Mouse (Mus musculus): ENCODE data around the gene Kcnh8. TPM values are rescaled to one million over a fixed set of nuclear protein-coding genes. Genes with fewer than 3 reads are reported as not detected.

Kcnh8 gene
- 1.9 TPM in 2 replicates for polyA plus RNA-seq (2014; fragmentation: Nextera tagmentation; extraction: Ambion mirVana)

DNA sequence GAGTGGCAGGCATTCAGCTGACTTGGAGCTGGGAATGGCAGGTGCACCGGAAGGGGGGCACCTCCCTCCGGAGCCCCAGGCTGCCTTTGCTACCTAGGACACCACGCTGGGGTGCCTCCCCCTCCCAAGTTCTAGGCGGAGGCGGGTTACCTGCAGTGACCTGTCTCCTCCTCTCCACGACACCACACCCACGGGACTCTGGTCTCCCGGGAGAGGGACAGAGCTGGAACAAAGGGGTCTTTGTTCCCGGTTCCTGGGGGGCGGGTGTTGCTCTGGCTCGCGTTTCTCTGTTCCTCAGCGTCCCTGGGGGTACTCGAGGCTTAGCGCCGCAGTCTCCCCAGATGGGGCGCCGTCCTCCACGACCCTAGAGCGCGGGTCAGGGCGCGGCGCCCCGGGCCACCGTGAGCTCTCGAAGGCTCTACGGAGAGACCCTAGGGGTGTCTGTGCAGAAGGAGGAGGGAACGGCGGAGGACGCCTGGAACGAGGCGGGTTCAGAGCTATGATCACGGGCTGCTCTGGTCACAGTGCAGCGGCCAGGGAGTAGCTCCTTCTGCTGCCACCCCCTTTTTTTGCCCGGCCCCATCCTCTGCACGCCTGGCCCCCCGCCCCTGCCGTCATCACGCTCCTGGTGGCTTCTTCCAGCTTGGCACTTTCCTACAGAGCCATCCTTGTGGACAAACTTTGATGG is at the start of gene Kcnh8:
Kcnh8 (plus strand) TSS at position 617 of the 688 bp plus-strand sequence.
- under 1% methylated on average over 40 of the region's 40 CpGs for WGBS
- no peaks in the 10 kb centered on the region for H3K4me1 ChIP-seq (ENCODE audit: control insufficient read depth, insufficient read depth, low read length)

DNA sequence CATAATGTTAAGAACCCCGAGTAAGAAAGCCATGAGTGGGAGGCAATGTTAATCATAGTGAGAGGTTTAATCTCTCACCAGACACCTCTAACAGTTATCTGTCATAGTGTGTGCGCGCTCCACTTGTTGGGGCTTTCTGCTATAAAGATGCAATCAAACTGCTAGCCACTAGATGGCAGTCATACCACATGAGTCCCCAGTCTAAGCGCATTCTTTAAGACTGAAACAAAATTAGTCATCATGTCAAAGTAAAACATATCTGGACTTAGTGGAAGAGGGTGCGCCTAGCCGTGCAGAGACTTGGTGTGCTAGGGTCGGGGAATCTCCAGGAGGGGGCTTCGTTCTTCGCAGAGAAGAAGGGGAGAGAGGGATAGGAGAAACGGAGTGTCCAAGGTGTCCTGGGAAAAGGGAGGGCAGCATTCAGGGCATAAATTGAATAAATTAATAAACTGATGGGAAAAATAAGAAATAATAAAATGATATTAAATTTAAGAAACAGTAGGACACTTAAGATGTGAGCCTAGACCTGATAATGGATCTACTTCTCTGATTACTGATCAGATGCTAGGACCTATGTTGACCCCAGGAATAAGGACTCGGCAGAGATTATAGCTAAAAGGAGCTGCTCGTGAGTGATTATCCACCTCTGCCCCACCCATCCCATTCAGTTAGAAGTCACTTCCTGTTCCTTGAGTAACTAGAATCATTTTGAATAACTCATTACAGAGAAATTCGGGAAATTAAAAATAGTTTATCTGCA is 42.4 kb upstream of the Kcnh8 start:
- 39% methylated on average over 13 of the region's 13 CpGs for WGBS
- Histone ChIP-seq H3K27me3 (ENCODE audit: control insufficient read depth, insufficient read depth, low read length) (no peaks in the 10 kb centered on the region), H3K27ac (ENCODE audit: low read depth, low read length) (no peak overlapping the region), H3K4me1 (ENCODE audit: control insufficient read depth, insufficient read depth, low read length) (no peaks in the 10 kb centered on the region), H3K4me2 (no peak overlapping the region), H3K9me3 (ENCODE audit: control insufficient read depth, low read length) (no peaks in the 10 kb centered on the region), H3K9ac (ENCODE audit: low read length) (no peak overlapping the region), H3K4me3 (ENCODE audit: low read depth, low read length) (no peak overlapping the region), H3K36me3 (ENCODE audit: control insufficient read depth, insufficient read depth, low read length) (no peaks in the 10 kb centered on the region)
- DNase-seq (ENCODE audit: low spot score, missing footprints) (peak; percentile 97), ATAC-seq (ENCODE audit: low FRiP score) (peak; percentile 93)

More for the DNA sequence above, at the start of gene Kcnh8:
- peak; percentile 70 for ATAC-seq (ENCODE audit: low FRiP score)
- Histone ChIP-seq H3K27ac (ENCODE audit: low read depth, low read length) (no peak within 1 kb of the TSS; the same call in 1 of the 2 replicates), H3K9ac (ENCODE audit: low read length) (peak within 1 kb of the TSS; percentile 80), H3K4me3 (ENCODE audit: low read depth, low read length) (peak within 1 kb of the TSS; percentile 45), H3K4me2 (peak within 1 kb of the TSS; percentile 85), H3K9me3 (ENCODE audit: control insufficient read depth, low read length) (no peaks in the 10 kb centered on the region), H3K27me3 (ENCODE audit: control insufficient read depth, insufficient read depth, low read length) (peaks cover 11% of the 10 kb centered on the region), H3K36me3 (ENCODE audit: control insufficient read depth, insufficient read depth, low read length) (no peaks in the 10 kb centered on the region)
- DNase-seq (ENCODE audit: low spot score, missing footprints), result peak; percentile 94

DNA sequence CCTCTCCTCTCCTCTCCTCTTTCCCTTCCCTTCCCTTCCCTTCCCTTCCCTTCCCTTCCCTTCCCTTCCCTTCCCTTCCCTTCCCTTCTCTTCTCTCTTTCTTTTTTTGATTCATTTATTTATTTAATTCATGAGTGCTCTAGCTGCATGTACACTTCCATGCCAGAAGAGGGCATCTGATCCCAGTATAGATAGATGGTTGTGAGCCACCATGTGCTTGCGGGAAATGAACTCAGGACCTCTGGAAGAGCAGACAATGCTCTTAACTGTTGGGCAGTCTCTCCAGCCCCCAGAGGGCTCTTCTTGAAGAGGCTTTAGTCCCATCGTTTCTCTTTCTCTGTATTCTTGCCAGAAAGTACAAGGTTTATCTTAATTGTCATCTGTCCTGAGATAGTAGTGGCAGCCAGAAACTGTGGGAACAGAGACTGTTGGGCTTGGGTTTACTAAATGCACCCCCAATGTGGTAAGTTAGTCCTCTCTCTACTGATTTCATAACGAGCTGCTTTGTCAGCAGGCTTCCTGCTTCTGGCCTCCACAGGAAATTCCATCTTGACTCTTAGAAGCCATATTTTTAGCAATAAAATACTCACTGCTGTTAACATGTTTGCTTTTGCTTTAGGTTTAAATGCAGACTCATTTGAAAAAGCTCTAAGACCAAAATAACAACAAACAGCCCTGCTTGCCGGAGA is 36.9 kb upstream of the Kcnh8 start:
- no peaks in the 10 kb centered on the region for H3K9me3 ChIP-seq (ENCODE audit: control insufficient read depth, low read length)
- H3K27ac ChIP-seq (ENCODE audit: low read depth, low read length), result no peak overlapping the region
- H3K4me2 ChIP-seq, result no peak overlapping the region
- no peak overlapping the region for H3K4me3 ChIP-seq (ENCODE audit: low read depth, low read length)
- ATAC-seq (ENCODE audit: low FRiP score) (no peak), DNase-seq (ENCODE audit: low spot score, missing footprints) (no peak)
- no peaks in the 10 kb centered on the region for H3K4me1 ChIP-seq (ENCODE audit: control insufficient read depth, insufficient read depth, low read length)
- WGBS, result 64% methylated on average over 4 of the region's 4 CpGs
- no peaks in the 10 kb centered on the region for H3K27me3 ChIP-seq (ENCODE audit: control insufficient read depth, insufficient read depth, low read length)
- H3K9ac ChIP-seq (ENCODE audit: low read length), result no peak overlapping the region
- H3K36me3 ChIP-seq (ENCODE audit: control insufficient read depth, insufficient read depth, low read length), result no peaks in the 10 kb centered on the region

DNA sequence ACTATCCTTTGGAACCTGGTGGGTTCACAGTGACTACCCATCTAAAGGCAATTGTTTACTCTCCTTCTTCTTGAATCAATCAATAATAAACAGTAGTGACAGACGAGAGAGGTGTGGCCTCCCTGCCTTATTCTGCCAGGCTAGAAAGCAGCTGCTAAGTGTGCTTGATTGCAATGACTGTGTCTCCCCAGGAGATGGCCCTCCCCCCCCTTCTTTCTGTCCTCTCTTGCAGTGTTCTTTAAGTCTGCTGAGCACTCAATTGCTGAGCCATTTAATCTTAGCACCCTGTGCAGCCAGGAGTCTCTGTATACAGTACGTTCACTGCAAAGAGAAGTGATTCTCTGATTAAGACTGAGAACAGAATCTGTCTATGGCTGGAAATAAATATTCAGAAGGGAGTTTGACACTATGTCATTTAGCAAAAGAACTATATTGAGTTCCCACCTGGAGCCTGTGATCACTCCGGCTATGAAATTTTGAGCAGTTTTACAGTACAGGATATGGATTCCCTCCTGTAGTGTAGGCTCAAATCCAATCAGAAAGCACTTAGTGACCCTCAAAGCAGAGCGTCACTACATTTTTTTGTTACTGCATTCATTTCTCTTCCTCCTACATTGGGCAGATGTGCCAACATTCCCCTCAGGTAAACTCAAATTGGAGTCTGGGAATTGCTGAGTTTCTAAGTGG is 32.8 kb upstream of the Kcnh8 start:
- Histone ChIP-seq H3K27me3 (ENCODE audit: control insufficient read depth, insufficient read depth, low read length) (no peaks in the 10 kb centered on the region), H3K36me3 (ENCODE audit: control insufficient read depth, insufficient read depth, low read length) (no peaks in the 10 kb centered on the region), H3K4me1 (ENCODE audit: control insufficient read depth, insufficient read depth, low read length) (no peaks in the 10 kb centered on the region), H3K4me2 (no peak overlapping the region), H3K27ac (ENCODE audit: low read depth, low read length) (no peak overlapping the region), H3K9ac (ENCODE audit: low read length) (no peak overlapping the region), H3K9me3 (ENCODE audit: control insufficient read depth, low read length) (no peaks in the 10 kb centered on the region), H3K4me3 (ENCODE audit: low read depth, low read length) (no peak overlapping the region)
- 75% methylated on average over 4 of the region's 4 CpGs for WGBS
- peak; percentile 78 for ATAC-seq (ENCODE audit: low FRiP score)
- peak; percentile 85 for DNase-seq (ENCODE audit: low spot score, missing footprints)

DNA sequence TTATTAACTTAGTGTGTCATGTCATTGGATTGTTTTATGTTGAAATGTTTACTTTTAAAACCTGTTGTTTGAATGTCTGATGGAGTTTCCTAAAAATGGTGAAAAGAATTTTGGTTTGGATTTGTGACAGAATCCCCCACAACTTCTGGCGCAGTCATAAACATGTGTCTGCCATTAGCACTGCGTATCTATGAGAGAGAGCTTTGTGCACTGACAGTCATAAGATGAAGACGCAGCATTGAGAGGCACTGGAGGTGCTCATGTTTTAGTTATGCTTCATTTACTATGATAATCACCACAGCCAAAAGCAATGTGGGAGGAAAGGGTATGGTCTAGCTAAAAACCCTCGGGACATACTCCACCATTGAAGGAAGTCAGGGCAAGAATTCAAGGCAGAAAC is 30.3 kb upstream of the Kcnh8 start:
- ATAC-seq (ENCODE audit: low FRiP score) (no peak), DNase-seq (ENCODE audit: low spot score, missing footprints) (no peak)
- Histone ChIP-seq H3K4me3 (ENCODE audit: low read depth, low read length) (no peak overlapping the region), H3K27ac (ENCODE audit: low read depth, low read length) (no peak overlapping the region), H3K4me1 (ENCODE audit: control insufficient read depth, insufficient read depth, low read length) (no peaks in the 10 kb centered on the region), H3K9ac (ENCODE audit: low read length) (no peak overlapping the region), H3K36me3 (ENCODE audit: control insufficient read depth, insufficient read depth, low read length) (no peaks in the 10 kb centered on the region), H3K9me3 (ENCODE audit: control insufficient read depth, low read length) (no peaks in the 10 kb centered on the region), H3K4me2 (no peak overlapping the region), H3K27me3 (ENCODE audit: control insufficient read depth, insufficient read depth, low read length) (no peaks in the 10 kb centered on the region)
- 82% methylated on average over 4 of the region's 4 CpGs for WGBS

DNA sequence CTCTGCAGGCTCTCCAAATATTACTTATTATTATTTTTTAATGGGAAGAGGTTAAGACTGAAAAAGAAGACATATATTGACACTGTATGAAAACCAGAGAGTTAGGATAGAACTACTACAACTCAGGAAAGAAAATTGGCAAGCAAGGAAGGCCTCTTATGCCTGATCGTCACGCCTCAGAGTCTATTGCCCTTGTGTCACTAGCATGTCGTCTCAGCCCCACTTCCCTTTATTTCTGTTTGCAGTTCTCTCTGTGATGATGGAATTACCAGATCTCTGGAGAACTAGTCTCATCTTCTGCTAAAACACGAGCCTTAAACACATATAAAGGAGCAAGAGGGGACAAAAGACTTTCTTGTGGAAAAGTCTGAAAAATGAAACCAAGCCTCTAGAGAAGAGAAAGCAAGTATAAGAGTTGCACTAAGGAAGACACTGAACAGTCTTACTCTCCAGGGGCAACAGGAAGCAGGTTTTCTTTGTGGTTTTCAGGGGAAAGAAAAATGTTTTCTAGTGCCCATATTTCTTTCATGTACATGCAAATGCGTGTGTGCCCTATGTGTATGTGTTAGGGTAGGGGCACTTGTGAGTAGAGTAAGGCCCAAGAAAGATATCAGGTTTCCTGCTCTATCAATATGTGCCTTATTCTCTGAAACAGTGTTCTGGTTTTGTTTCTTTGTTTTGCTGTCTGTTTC is 10.9 kb upstream of the Kcnh8 start:
- ATAC-seq (ENCODE audit: low FRiP score), result no peak
- no peaks in the 10 kb centered on the region for H3K27me3 ChIP-seq (ENCODE audit: control insufficient read depth, insufficient read depth, low read length)
- H3K27ac ChIP-seq (ENCODE audit: low read depth, low read length), result no peak overlapping the region
- DNase-seq (ENCODE audit: low spot score, missing footprints), result no peak
- no peaks in the 10 kb centered on the region for H3K36me3 ChIP-seq (ENCODE audit: control insufficient read depth, insufficient read depth, low read length)
- no peak overlapping the region for H3K9ac ChIP-seq (ENCODE audit: low read length)
- 82% methylated on average over 5 of the region's 5 CpGs for WGBS
- no peaks in the 10 kb centered on the region for H3K9me3 ChIP-seq (ENCODE audit: control insufficient read depth, low read length)
- H3K4me3 ChIP-seq (ENCODE audit: low read depth, low read length), result no peak overlapping the region
- H3K4me1 ChIP-seq (ENCODE audit: control insufficient read depth, insufficient read depth, low read length), result no peaks in the 10 kb centered on the region
- H3K4me2 ChIP-seq, result no peak overlapping the region

DNA sequence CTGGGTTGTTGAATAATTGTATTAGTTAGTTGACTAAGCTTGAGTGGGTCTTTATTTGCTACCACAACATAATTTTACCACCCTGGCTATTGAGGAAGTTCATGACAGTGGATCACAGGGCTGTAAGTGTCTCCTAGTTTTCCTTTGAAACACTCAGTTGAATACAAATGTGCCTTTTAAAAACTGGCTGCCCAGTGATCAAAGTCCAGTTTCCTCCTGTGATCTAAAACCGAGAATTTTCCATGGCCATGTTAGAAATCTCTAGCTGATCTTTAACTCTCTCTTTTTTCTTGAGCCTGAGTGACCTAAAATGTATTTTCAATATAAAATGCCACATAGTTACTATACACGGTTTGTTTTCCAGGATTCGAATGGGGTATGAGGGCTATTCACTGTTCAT is 3.4 kb upstream of the Kcnh8 start:
- Histone ChIP-seq H3K9ac (ENCODE audit: low read length) (no peak overlapping the region), H3K4me1 (ENCODE audit: control insufficient read depth, insufficient read depth, low read length) (no peaks in the 10 kb centered on the region), H3K27ac (ENCODE audit: low read depth, low read length) (no peak overlapping the region), H3K4me2 (no peak overlapping the region), H3K27me3 (ENCODE audit: control insufficient read depth, insufficient read depth, low read length) (peaks cover 11% of the 10 kb centered on the region), H3K9me3 (ENCODE audit: control insufficient read depth, low read length) (no peaks in the 10 kb centered on the region), H3K4me3 (ENCODE audit: low read depth, low read length) (no peak overlapping the region), H3K36me3 (ENCODE audit: control insufficient read depth, insufficient read depth, low read length) (no peaks in the 10 kb centered on the region)
- DNase-seq (ENCODE audit: low spot score, missing footprints) (no peak), ATAC-seq (ENCODE audit: low FRiP score) (no peak)
- WGBS, result 79% methylated on average over 3 of the region's 3 CpGs

DNA sequence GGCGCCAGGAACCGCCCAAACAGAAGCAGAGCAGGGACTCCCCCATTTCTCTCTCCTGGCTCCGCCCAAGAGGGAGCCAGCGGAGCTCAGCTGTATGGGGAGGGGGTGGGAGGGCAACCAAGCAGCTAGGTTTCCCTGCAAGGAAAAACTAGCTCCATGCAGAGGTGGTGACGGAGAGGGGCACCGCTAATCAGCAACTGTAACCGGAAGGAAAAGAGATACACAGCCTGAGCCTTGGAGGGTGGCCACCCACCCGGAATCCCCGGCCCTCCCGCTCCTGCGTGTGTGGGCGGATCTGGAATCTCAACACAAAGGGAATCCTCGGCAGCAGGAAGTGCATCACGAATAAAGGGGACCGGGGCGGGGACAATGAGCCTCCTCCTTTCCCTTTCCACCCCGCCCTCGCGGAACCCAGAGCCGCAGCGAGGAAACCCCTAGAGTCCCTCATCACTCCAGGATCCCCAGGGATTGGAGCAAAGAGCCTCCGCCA is 1.6 kb upstream of the Kcnh8 start:
- Histone ChIP-seq H3K4me1 (ENCODE audit: control insufficient read depth, insufficient read depth, low read length) (no peaks in the 10 kb centered on the region), H3K9me3 (ENCODE audit: control insufficient read depth, low read length) (no peaks in the 10 kb centered on the region), H3K4me2 (peak overlapping the region; percentile 85), H3K9ac (ENCODE audit: low read length) (peak overlapping the region; percentile 80), H3K4me3 (ENCODE audit: low read depth, low read length) (peak overlapping the region; percentile 45), H3K36me3 (ENCODE audit: control insufficient read depth, insufficient read depth, low read length) (no peaks in the 10 kb centered on the region), H3K27me3 (ENCODE audit: control insufficient read depth, insufficient read depth, low read length) (peaks cover 11% of the 10 kb centered on the region), H3K27ac (ENCODE audit: low read depth, low read length) (peak overlapping the region; percentile 82)
- ATAC-seq (ENCODE audit: low FRiP score) (peak; percentile 93), DNase-seq (ENCODE audit: low spot score, missing footprints) (peak; percentile 99)
- under 1% methylated on average over 22 of the region's 22 CpGs for WGBS
